Mouse (Mus musculus): ENCODE data around the gene Car6. TPM values are rescaled to one million over a fixed set of nuclear protein-coding genes. Genes with fewer than 3 reads are reported as not detected.

Car6 gene
- total and polyA plus RNA-seq, 3 experiments: not detected

- Histone ChIP-seq H3K9ac (ENCODE audit: low read depth, low read length) (no peak overlapping the region), H3K4me1 (ENCODE audit: control insufficient read depth, insufficient read depth, low read length) (no peaks in the 10 kb centered on the region), H3K27ac (no peak overlapping the region), H3K27me3 (ENCODE audit: control insufficient read depth, insufficient read depth, low read length) (no peaks in the 10 kb centered on the region), H3K4me3 (no peak overlapping the region), H3K36me3 (ENCODE audit: control insufficient read depth, insufficient read depth, low read length) (no peaks in the 10 kb centered on the region), H3K79me2 (replicated peaks; ENCODE audit: control insufficient read depth, insufficient read depth, low read length) (no peaks in the 10 kb centered on the region)
- 68% methylated on average over 13 of the region's 13 CpGs for WGBS
- DNase-seq: no peak
- intact Hi-C loops (cut with DNase I): no loop called here
- no peak for TF ChIP-seq EP300 (IDR thresholded peaks at IDR 0.05; ENCODE audit: insufficient read depth, low read depth, low read length)
- peak; percentile 54 for TF ChIP-seq CTCF (IDR thresholded peaks at IDR 0.05)
Observed at GRCm38 (mm10) chr4:150162561-150163169, 38.5 kb downstream of the Car6 start.

- Histone ChIP-seq H3K9ac (ENCODE audit: low read depth, low read length) (no peak overlapping the region), H3K79me2 (replicated peaks; ENCODE audit: control insufficient read depth, insufficient read depth, low read length) (no peaks in the 10 kb centered on the region), H3K27me3 (ENCODE audit: control insufficient read depth, insufficient read depth, low read length) (no peaks in the 10 kb centered on the region), H3K27ac (no peak overlapping the region), H3K4me3 (no peak overlapping the region), H3K4me1 (ENCODE audit: control insufficient read depth, insufficient read depth, low read length) (peaks cover 1% of the 10 kb centered on the region; the same call in 1 of the 2 replicates), H3K36me3 (ENCODE audit: control insufficient read depth, insufficient read depth, low read length) (no peaks in the 10 kb centered on the region)
- intact Hi-C loops (cut with DNase I): no loop called here
- no peak for DNase-seq
- WGBS: 74% methylated on average over 2 of the region's 2 CpGs
- TF ChIP-seq POLR2A (IDR thresholded peaks at IDR 0.05; ENCODE audit: insufficient read depth, low read depth, low read length): no peak
- no peak for TF ChIP-seq EP300 (IDR thresholded peaks at IDR 0.05; ENCODE audit: insufficient read depth, low read depth, low read length)
- no peak for TF ChIP-seq CTCF (IDR thresholded peaks at IDR 0.05)
Observed at GRCm38 (mm10) chr4:150159458-150159857, 41.7 kb downstream of the Car6 start.

- H3K27ac ChIP-seq: no peak overlapping the region
- WGBS: 68% methylated on average over 14 of the region's 14 CpGs
- no peak for TF ChIP-seq CTCF (IDR thresholded peaks at IDR 0.05)
- TF ChIP-seq EP300 (IDR thresholded peaks at IDR 0.05; ENCODE audit: insufficient read depth, low read depth, low read length): no peak
- no peaks in the 10 kb centered on the region for H3K79me2 ChIP-seq (replicated peaks; ENCODE audit: control insufficient read depth, insufficient read depth, low read length)
- DNase-seq: no peak
- no peak overlapping the region for H3K9ac ChIP-seq (ENCODE audit: low read depth, low read length)
- H3K4me3 ChIP-seq: no peak overlapping the region
- no peaks in the 10 kb centered on the region for H3K36me3 ChIP-seq (ENCODE audit: control insufficient read depth, insufficient read depth, low read length)
- H3K27me3 ChIP-seq (ENCODE audit: control insufficient read depth, insufficient read depth, low read length): no peaks in the 10 kb centered on the region
- H3K4me1 ChIP-seq (ENCODE audit: control insufficient read depth, insufficient read depth, low read length): peaks cover 1% of the 10 kb centered on the region; the same call in 1 of the 2 replicates
- intact Hi-C loops (cut with DNase I): no loop called here
Observed at GRCm38 (mm10) chr4:150157348-150157882, 43.7 kb downstream of the Car6 start.

- no peak overlapping the region for H3K4me3 ChIP-seq
- H3K9ac ChIP-seq (ENCODE audit: low read depth, low read length): no peak overlapping the region
- H3K27me3 ChIP-seq (ENCODE audit: control insufficient read depth, insufficient read depth, low read length): no peaks in the 10 kb centered on the region
- 75% methylated on average over 4 of the region's 4 CpGs for WGBS
- intact Hi-C loops (cut with DNase I): no loop called here
- H3K79me2 ChIP-seq (replicated peaks; ENCODE audit: control insufficient read depth, insufficient read depth, low read length): no peaks in the 10 kb centered on the region
- no peaks in the 10 kb centered on the region for H3K36me3 ChIP-seq (ENCODE audit: control insufficient read depth, insufficient read depth, low read length)
- no peak for TF ChIP-seq EP300 (IDR thresholded peaks at IDR 0.05; ENCODE audit: insufficient read depth, low read depth, low read length)
- TF ChIP-seq CTCF (IDR thresholded peaks at IDR 0.05): no peak
- TF ChIP-seq POLR2A (IDR thresholded peaks at IDR 0.05; ENCODE audit: insufficient read depth, low read depth, low read length): no peak
- peaks cover 1% of the 10 kb centered on the region; the same call in 1 of the 2 replicates for H3K4me1 ChIP-seq (ENCODE audit: control insufficient read depth, insufficient read depth, low read length)
- H3K27ac ChIP-seq: no peak overlapping the region
- no peak for DNase-seq
Observed at GRCm38 (mm10) chr4:150155731-150156130, 45.4 kb downstream of the Car6 start.

DNA sequence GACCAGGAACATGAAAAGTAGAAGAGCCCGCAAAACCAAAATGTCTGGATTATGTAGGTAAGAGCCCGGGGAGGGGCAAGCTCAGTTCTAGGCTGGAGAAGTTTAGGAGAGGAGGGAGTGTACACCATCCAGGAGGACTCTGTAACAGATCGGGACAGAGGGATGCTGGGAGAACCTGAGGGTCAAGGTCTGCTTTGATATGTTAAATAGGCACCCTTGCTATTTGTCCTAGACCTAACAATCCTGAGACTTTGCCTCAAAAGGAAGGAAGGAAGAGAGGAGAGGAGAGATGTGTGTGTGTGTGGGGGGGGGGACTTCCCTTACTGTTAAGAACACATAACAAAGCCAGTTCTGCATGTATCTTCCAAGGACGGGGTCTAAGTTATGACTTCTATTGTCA, 45.8 kb downstream of the Car6 start:
- 80% methylated on average over 4 of the region's 4 CpGs for WGBS
- Histone ChIP-seq H3K4me3 (no peak overlapping the region), H3K27ac (no peak overlapping the region), H3K36me3 (ENCODE audit: control insufficient read depth, insufficient read depth, low read length) (no peaks in the 10 kb centered on the region), H3K9ac (ENCODE audit: low read depth, low read length) (no peak overlapping the region), H3K79me2 (replicated peaks; ENCODE audit: control insufficient read depth, insufficient read depth, low read length) (no peaks in the 10 kb centered on the region), H3K27me3 (ENCODE audit: control insufficient read depth, insufficient read depth, low read length) (no peaks in the 10 kb centered on the region), H3K4me1 (ENCODE audit: control insufficient read depth, insufficient read depth, low read length) (peaks cover 1% of the 10 kb centered on the region; the same call in 1 of the 2 replicates)
- TF ChIP-seq EP300 (IDR thresholded peaks at IDR 0.05; ENCODE audit: insufficient read depth, low read depth, low read length): no peak
- TF ChIP-seq POLR2A (IDR thresholded peaks at IDR 0.05; ENCODE audit: insufficient read depth, low read depth, low read length): no peak
- TF ChIP-seq CTCF (IDR thresholded peaks at IDR 0.05): no peak
- intact Hi-C loops (cut with DNase I): no loop called here
- DNase-seq: no peak

DNA sequence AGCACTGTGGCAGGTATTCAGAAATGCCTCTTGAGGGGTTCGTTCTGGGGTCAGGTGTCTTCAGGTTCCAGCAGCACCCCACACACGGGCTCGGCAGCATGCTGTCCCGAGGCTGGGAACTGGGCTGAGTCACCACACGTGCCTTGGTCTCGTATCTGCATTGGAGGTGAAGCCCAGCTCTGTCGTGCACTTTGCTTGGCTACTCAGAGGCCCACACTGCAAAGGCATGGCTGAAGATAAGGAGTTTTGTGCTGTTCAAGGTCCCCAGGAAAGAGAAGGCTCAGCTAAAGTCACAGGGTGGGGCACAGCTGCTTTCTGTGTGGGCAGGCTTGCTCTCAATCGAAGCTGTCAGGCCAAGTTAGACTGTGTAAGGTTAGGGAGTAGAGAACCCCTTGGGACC, 48.6 kb downstream of the Car6 start:
- no peaks in the 10 kb centered on the region for H3K79me2 ChIP-seq (replicated peaks; ENCODE audit: control insufficient read depth, insufficient read depth, low read length)
- H3K27me3 ChIP-seq (ENCODE audit: control insufficient read depth, insufficient read depth, low read length): peaks cover 1% of the 10 kb centered on the region; the same call in 1 of the 2 replicates
- WGBS: 59% methylated on average over 8 of the region's 8 CpGs
- intact Hi-C loops (cut with DNase I): no loop called here
- H3K9ac ChIP-seq (ENCODE audit: low read depth, low read length): no peak overlapping the region
- H3K36me3 ChIP-seq (ENCODE audit: control insufficient read depth, insufficient read depth, low read length): no peaks in the 10 kb centered on the region
- TF ChIP-seq EP300 (IDR thresholded peaks at IDR 0.05; ENCODE audit: insufficient read depth, low read depth, low read length): no peak
- no peak for TF ChIP-seq CTCF (IDR thresholded peaks at IDR 0.05)
- no peak for TF ChIP-seq POLR2A (IDR thresholded peaks at IDR 0.05; ENCODE audit: insufficient read depth, low read depth, low read length)
- H3K4me3 ChIP-seq: no peak overlapping the region
- DNase-seq: no peak
- no peak overlapping the region for H3K27ac ChIP-seq
- peaks cover 1% of the 10 kb centered on the region; the same call in 1 of the 2 replicates for H3K4me1 ChIP-seq (ENCODE audit: control insufficient read depth, insufficient read depth, low read length)

All from heart, adult 2 months (tissue).